Mouse (Mus musculus) CH12.LX (cell line): ENCODE data around the gene Dhdh. TPM values are rescaled to one million over a fixed set of nuclear protein-coding genes. Genes with fewer than 3 reads are reported as not detected.

Source experiments
- DNase-seq: peaks from one replicate; pipeline ENCODE4 v3.0.0-alpha.2; 2013; ENCODE audit errors: extremely low read depth
- H3K27ac ChIP-seq: 2 replicates; pipeline ENCODE4 v1.5.1; 2012; ENCODE audit warnings: low read depth, mild to moderate bottlenecking, control low read depth, moderate library complexity; ENCODE audit not compliant: insufficient read depth
- H3K27me3 ChIP-seq: replicated peaks from 2 replicates; pipeline ENCODE3; 2012; ENCODE audit warnings: inconsistent platforms
- H3K36me3 ChIP-seq, 2 experiments: replicated peaks in 1 of 2; 2 replicates each; pipeline versions ENCODE3 to v1.6.1; 2012; ENCODE audit warnings: inconsistent platforms in 1 of 2, low read length in 1 of 2, mild to moderate bottlenecking in 1 of 2, mixed read lengths in 1 of 2, moderate library complexity in 1 of 2; ENCODE audit not compliant: control insufficient read depth in 1 of 2, insufficient read depth in 1 of 2
- H3K4me1 ChIP-seq, 2 experiments: 2 replicates each; pipeline ENCODE4 v1.6.1; 2012; ENCODE audit warnings: inconsistent platforms in 1 of 2, moderate library complexity in 1 of 2; ENCODE audit not compliant: insufficient read depth in 2 of 2, control insufficient read depth in 1 of 2
- H3K4me2 ChIP-seq: 2 replicates; pipeline ENCODE4 v1.6.1; 2012; ENCODE audit warnings: low read depth, mild to moderate bottlenecking, control low read depth; ENCODE audit not compliant: poor library complexity, insufficient read depth, severe bottlenecking
- H3K4me3 ChIP-seq, 3 experiments: fragments of 150-350 bp in 1 of 3; sonication (generic) in 1 of 3; replicated peaks in 1 of 3; 2 replicates each; pipeline versions ENCODE3 to v1.5.1; 2011 to 2012; ENCODE audit warnings: low read depth in 2 of 3, low read length in 2 of 3, mild to moderate bottlenecking in 2 of 3, moderate library complexity in 2 of 3, control low read depth in 1 of 3, improper control_type of control experiment in 1 of 3, inconsistent platforms in 1 of 3, mixed read lengths in 1 of 3; ENCODE audit not compliant: poor library complexity in 1 of 3
- H3K79me2 ChIP-seq: replicated peaks from 2 replicates; pipeline ENCODE4 v1.6.1; 2012; ENCODE audit warnings: mild to moderate bottlenecking, moderate library complexity; ENCODE audit not compliant: control insufficient read depth, poor library complexity, insufficient read depth, severe bottlenecking; ENCODE audit errors: extremely low read depth
- H3K9ac ChIP-seq: 2 replicates; pipeline ENCODE4 v1.6.1; 2012; ENCODE audit warnings: low read depth, mild to moderate bottlenecking, control low read depth, moderate library complexity; ENCODE audit not compliant: insufficient read depth
- H3K9me3 ChIP-seq: replicated peaks from 2 replicates; pipeline ENCODE3; 2012; ENCODE audit warnings: low read length, inconsistent platforms, mixed read lengths
- BHLHE40 ChIP-seq: IDR thresholded peaks from 2 replicates; pipeline ENCODE4 v1.6.1; 2011; ENCODE audit warnings: mild to moderate bottlenecking, low read depth, low read length, improper control_type of control experiment
- CHD1 ChIP-seq: IDR thresholded peaks from 2 replicates; pipeline ENCODE4 v1.6.1; 2012; ENCODE audit warnings: low read depth, low read length, improper control_type of control experiment, inconsistent platforms
- CHD2 ChIP-seq: IDR thresholded peaks from 2 replicates; pipeline ENCODE4 v1.6.1; 2011; ENCODE audit warnings: low read length, improper control_type of control experiment
- ELF1 ChIP-seq: IDR thresholded peaks from 2 replicates; pipeline ENCODE4 v1.6.1; 2014; ENCODE audit warnings: low read depth, mild to moderate bottlenecking, inconsistent platforms, low read length, improper control_type of control experiment
- EP300 ChIP-seq: IDR thresholded peaks from 2 replicates; pipeline ENCODE4 v1.6.1; 2011; ENCODE audit warnings: low read length, improper control_type of control experiment
- ETS1 ChIP-seq: conservative IDR thresholded peaks from 2 replicates; pipeline ENCODE4 v1.6.1; 2012; ENCODE audit warnings: low read depth, mild to moderate bottlenecking, inconsistent platforms, low read length, improper control_type of control experiment, moderate library complexity
- HCFC1 ChIP-seq: IDR thresholded peaks from 2 replicates; pipeline ENCODE4 v1.6.1; 2012; ENCODE audit warnings: low read depth, mild to moderate bottlenecking, inconsistent platforms, low read length, improper control_type of control experiment
- IRF4 ChIP-seq: IDR thresholded peaks from 2 replicates; pipeline ENCODE4 v1.6.1; 2014; ENCODE audit warnings: low read depth, mild to moderate bottlenecking, inconsistent platforms, low read length, improper control_type of control experiment
- JUN ChIP-seq: IDR thresholded peaks from 2 replicates; pipeline ENCODE4 v1.6.1; 2011; ENCODE audit warnings: low read depth, mild to moderate bottlenecking, low read length, improper control_type of control experiment, moderate library complexity; ENCODE audit not compliant: insufficient read depth
- JUND ChIP-seq: conservative IDR thresholded peaks from 2 replicates; pipeline ENCODE4 v1.6.1; 2011; ENCODE audit warnings: low read depth, low read length, improper control_type of control experiment
- KAT2A ChIP-seq: IDR thresholded peaks from 2 replicates; pipeline ENCODE4 v1.6.1; 2012; ENCODE audit warnings: low read length, improper control_type of control experiment, inconsistent platforms; ENCODE audit not compliant: insufficient replicate concordance
- MAFK ChIP-seq: IDR thresholded peaks from 2 replicates; pipeline ENCODE4 v1.6.1; 2011; ENCODE audit warnings: low read length, improper control_type of control experiment; ENCODE audit not compliant: insufficient replicate concordance
- MEF2A ChIP-seq: IDR thresholded peaks from 2 replicates; pipeline ENCODE4 v1.6.1; 2014; ENCODE audit warnings: low read depth, mild to moderate bottlenecking, inconsistent platforms, low read length, improper control_type of control experiment, borderline replicate concordance
- MXI1 ChIP-seq: IDR thresholded peaks from 2 replicates; pipeline ENCODE4 v1.6.1; 2011; ENCODE audit warnings: mild to moderate bottlenecking, low read depth, low read length, improper control_type of control experiment
- MYC ChIP-seq: IDR thresholded peaks from 2 replicates; pipeline ENCODE4 v1.6.1; 2011; ENCODE audit warnings: low read depth, mild to moderate bottlenecking, improper control_type of control experiment, low read length
- NELFE ChIP-seq: IDR thresholded peaks from 2 replicates; pipeline ENCODE4 v1.6.1; 2011; ENCODE audit warnings: low read depth, low read length, improper control_type of control experiment
- NRF1 ChIP-seq: IDR thresholded peaks from 2 replicates; pipeline ENCODE4 v1.6.1; 2014; ENCODE audit warnings: low read depth, mild to moderate bottlenecking, inconsistent platforms, low read length, improper control_type of control experiment, moderate library complexity
- PAX5 ChIP-seq: IDR thresholded peaks from 2 replicates; pipeline ENCODE4 v1.6.1; 2012; ENCODE audit warnings: low read length, inconsistent platforms, mixed read lengths
- POLR2A ChIP-seq: IDR thresholded peaks from 2 replicates; pipeline ENCODE4 v1.6.1; 2011; ENCODE audit warnings: low read depth, mild to moderate bottlenecking, improper control_type of control experiment, low read length
- POLR2AphosphoS2 ChIP-seq: IDR thresholded peaks from 2 replicates; pipeline ENCODE4 v1.6.1; 2011; ENCODE audit warnings: low read depth, low read length, improper control_type of control experiment
- RAD21 ChIP-seq: IDR thresholded peaks from 2 replicates; pipeline ENCODE4 v1.6.1; 2011; ENCODE audit warnings: low read depth, mild to moderate bottlenecking, low read length, improper control_type of control experiment, moderate library complexity
- RCOR1 ChIP-seq: conservative IDR thresholded peaks from 2 replicates; pipeline ENCODE4 v1.6.1; 2012; ENCODE audit warnings: low read depth, mild to moderate bottlenecking, inconsistent platforms, low read length, improper control_type of control experiment
- SMC3 ChIP-seq: IDR thresholded peaks from 2 replicates; pipeline ENCODE4 v1.6.1; 2011; ENCODE audit warnings: low read depth, low read length, improper control_type of control experiment
- TBP ChIP-seq: conservative IDR thresholded peaks from 2 replicates; pipeline ENCODE4 v1.6.1; 2011; ENCODE audit warnings: low read depth, low read length, improper control_type of control experiment
- TCF12 ChIP-seq: IDR thresholded peaks from 2 replicates; pipeline ENCODE4 v1.6.1; 2014; ENCODE audit warnings: low read depth, mild to moderate bottlenecking, inconsistent platforms, low read length, improper control_type of control experiment
- UBTF ChIP-seq: IDR thresholded peaks from 2 replicates; pipeline ENCODE4 v1.6.1; 2012; ENCODE audit warnings: low read depth, mild to moderate bottlenecking, inconsistent platforms, low read length, improper control_type of control experiment, moderate library complexity
- USF1 ChIP-seq: IDR thresholded peaks from 2 replicates; pipeline ENCODE4 v1.6.1; 2014; ENCODE audit warnings: low read depth, mild to moderate bottlenecking, inconsistent platforms, low read length, improper control_type of control experiment
- USF2 ChIP-seq: conservative IDR thresholded peaks from 2 replicates; pipeline ENCODE4 v1.6.1; 2011; ENCODE audit warnings: low read depth, low read length, improper control_type of control experiment
- ZC3H11A ChIP-seq: IDR thresholded peaks from 2 replicates; pipeline ENCODE4 v1.6.1; 2012; ENCODE audit warnings: low read depth, mild to moderate bottlenecking, inconsistent platforms, low read length, improper control_type of control experiment
- ZKSCAN1 ChIP-seq: IDR thresholded peaks from 2 replicates; pipeline ENCODE4 v1.6.1; 2012; ENCODE audit warnings: low read depth, inconsistent platforms, low read length, improper control_type of control experiment, borderline replicate concordance
- ZMIZ1 ChIP-seq: IDR thresholded peaks from 2 replicates; pipeline ENCODE4 v1.6.1; 2012; ENCODE audit warnings: low read depth, mild to moderate bottlenecking, inconsistent platforms, low read length, improper control_type of control experiment
- ZNF384 ChIP-seq: IDR thresholded peaks from 2 replicates; pipeline ENCODE4 v1.6.1; 2012; ENCODE audit warnings: low read depth, low read length, improper control_type of control experiment, inconsistent platforms
- dilution Hi-C: fragments of 300-500 bp; cut with MboI; formaldehyde crosslinking; loops from 2 replicates; pipeline ENCODE4 v1.14.3; 2020; ENCODE audit warnings: low sequenced_read_pairs; ENCODE audit not compliant: extremely low pct_unique_long_range_greater_than_20kb, extremely low pct_ligation_motif_present
- in situ Hi-C: fragments of 300-500 bp; cut with MboI; formaldehyde crosslinking; loops from 3 replicates; pipeline ENCODE4 v1.14.3; 2019; ENCODE audit warnings: low sequenced_read_pairs, low pct_ligation_motif_present, low pct_unique_long_range_greater_than_20kb, mixed read lengths
- polyA plus RNA-seq: library from polyadenylated mRNA; unstranded; fragments of >175 nt; gene quantifications from 2 replicates; pipeline ENCODE4 v1.2.1, GENCODE M21; 2012; ENCODE audit warnings: low read depth; ENCODE audit not compliant: insufficient read length
- total RNA-seq, 2 experiments: library from RNA; depleted of rRNA; stranded (reverse); fragments of 300-350 nt in 1 of 2; fragments of >200 nt in 1 of 2; gene quantifications; 2 replicates each; pipeline ENCODE4 v1.2.3; 2012 to 2014

The Dhdh gene
- total and polyA plus RNA-seq, 3 experiments = 5.9 to 18.0 (median 7.2) TPM

DNA sequence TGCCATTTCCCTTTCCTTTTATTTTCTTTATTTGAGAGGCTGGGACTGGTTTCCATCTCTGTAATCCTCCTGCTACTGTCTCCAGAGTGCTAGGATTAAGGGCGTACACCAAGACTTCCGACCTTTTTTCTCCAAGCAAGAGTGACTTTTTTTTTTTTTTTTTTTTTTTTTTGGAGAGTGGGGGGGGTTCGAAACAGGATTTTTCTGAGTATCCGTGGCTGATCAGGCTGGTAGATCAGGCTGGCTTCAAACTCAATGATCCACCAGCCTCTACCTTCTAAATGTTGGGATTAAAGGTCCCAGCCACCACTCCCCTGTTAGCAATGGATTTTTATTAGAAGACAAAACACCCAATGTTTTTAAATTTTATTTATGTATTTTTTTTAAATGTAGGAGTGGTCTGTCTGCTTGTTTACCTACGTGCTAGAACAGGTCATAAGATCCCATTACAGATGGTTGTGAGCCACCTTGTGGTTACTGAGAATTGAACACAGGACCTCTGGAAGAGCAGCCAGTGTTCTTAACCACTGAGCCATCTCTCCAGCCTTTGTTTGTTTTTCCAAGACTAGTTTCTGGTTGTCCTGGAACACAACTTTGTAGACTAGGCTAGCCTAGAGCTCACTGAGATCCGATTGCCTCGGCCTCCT lies 38.0 kb upstream of the Dhdh start (continued):
- TF ChIP-seq RCOR1 (no peak), SMC3 (peak; percentile 38; the same call in 1 of the 2 replicates), MXI1 (no peak), UBTF (no peak), BHLHE40 (no peak), PAX5 (no peak), ZKSCAN1 (no peak), USF1 (no peak), MEF2A (no peak), HCFC1 (no peak), IRF4 (no peak), JUN (no peak), MYC (0 out of 2 replicates have a peak, but pooled peaks have one; percentile 6), EP300 (no peak), ZNF384 (peak; percentile 27; the same call in 1 of the 2 replicates), MAFK (no peak), ETS1 (no peak), KAT2A (no peak), CHD2 (no peak)

DNA sequence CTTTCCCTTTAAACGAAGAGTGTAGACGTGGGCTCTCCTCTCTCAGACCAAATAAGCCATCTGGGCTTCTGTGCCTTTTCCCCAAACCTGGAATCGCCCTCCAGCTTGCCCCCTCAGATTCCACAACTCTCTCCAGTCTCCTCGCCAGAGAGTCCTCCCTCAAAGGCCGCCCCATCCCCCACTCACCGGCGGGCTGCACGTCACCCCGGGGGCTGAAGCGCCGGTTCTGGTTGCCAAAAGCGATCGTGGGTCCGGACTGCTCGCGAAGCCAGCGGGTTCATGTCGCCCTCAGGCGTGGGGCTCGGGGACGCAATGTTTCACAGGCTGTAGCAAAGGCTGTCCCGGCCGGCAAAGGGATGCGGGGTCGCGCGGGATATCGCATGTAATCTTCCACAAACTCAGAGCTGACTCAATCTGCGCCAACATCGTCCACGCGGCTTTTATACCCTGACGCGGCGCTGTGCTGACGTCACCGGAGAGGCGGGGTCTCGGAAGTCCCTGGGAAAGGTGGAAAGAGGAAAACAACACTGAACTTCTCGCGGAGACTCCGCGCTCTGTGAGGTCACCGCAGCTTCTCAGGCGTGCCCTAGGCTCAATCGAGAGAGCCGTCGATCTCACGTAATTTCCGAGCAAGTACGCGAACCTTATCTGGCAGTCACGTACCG lies 37.3 kb upstream of the Dhdh start, which contains the start of the genes Ppp1r15a and Plekha4:
Ppp1r15a (minus strand) TSS at position 460 of the 665 bp plus-strand sequence.
Plekha4 (plus strand) TSS at position 522 of the 665 bp plus-strand sequence.
- in situ Hi-C loops = loop anchor here (10.0 kb wide), 1 partner anchor 59 kb away; no protein-coding TSS in a partner anchor
- H3K4me1 ChIP-seq = peaks cover 8 to 45% of the 10 kb centered on the region in 2 experiments

More for the DNA sequence above, 37.3 kb upstream of the Dhdh start, which contains the start of the genes Ppp1r15a and Plekha4:
- peak; percentile 95 for DNase-seq
- H3K9ac ChIP-seq = peak within 1 kb of the TSS; percentile 81
- H3K27me3 ChIP-seq = peaks cover 18% of the 10 kb centered on the region
- H3K4me3 ChIP-seq = peak within 1 kb of the TSS; percentile 59 to 92 (median 88)
- H3K9me3 ChIP-seq = no peaks in the 10 kb centered on the region
- H3K79me2 ChIP-seq = peaks cover 24% of the 10 kb centered on the region
- H3K36me3 ChIP-seq = peaks cover 19 to 29% of the 10 kb centered on the region in 2 experiments
- dilution Hi-C loops = no loop called here
- H3K4me2 ChIP-seq = peak within 1 kb of the TSS; percentile 71
- TF ChIP-seq KAT2A = 0 out of 2 replicates have a peak, but pooled peaks have one; percentile 11
- peak; percentile 78 for TF ChIP-seq BHLHE40
- peak; percentile 39; the same call in 1 of the 2 replicates for TF ChIP-seq NRF1
- TF ChIP-seq ELF1 = peak; percentile 85
- peak; percentile 56 for TF ChIP-seq UBTF
- TF ChIP-seq ZC3H11A = no peak
- TF ChIP-seq JUN = no peak
- TF ChIP-seq EP300 = no peak
- TF ChIP-seq CHD1 = no peak
- peak; percentile 55 for TF ChIP-seq HCFC1
- TF ChIP-seq ZMIZ1 = peak; percentile 91
- TF ChIP-seq TCF12 = peak; percentile 68
- TF ChIP-seq USF2 = no peak
- TF ChIP-seq TBP = peak; percentile 97
- TF ChIP-seq NELFE = peak; percentile 95
- TF ChIP-seq RAD21 = no peak
- TF ChIP-seq POLR2A = peak; percentile 99
- peak; percentile 90; the same call in 1 of the 2 replicates for TF ChIP-seq POLR2AphosphoS2
- no peak for TF ChIP-seq MEF2A
- TF ChIP-seq MAFK = no peak
- TF ChIP-seq CHD2 = peak; percentile 80
- TF ChIP-seq IRF4 = peak; percentile 60
- TF ChIP-seq ZNF384 = no peak
- TF ChIP-seq MXI1 = no peak; the same call in 1 of the 2 replicates
- peak; percentile 48; the same call in 1 of the 2 replicates for TF ChIP-seq ETS1
- TF ChIP-seq JUND = no peak; the same call in 1 of the 2 replicates
- peak; percentile 20; the same call in 1 of the 2 replicates for TF ChIP-seq MYC
- H3K27ac ChIP-seq = peak within 1 kb of the TSS; percentile 75
